Mouse (Mus musculus): Measurements from ENCODE around the gene Mrpl14.

Mrpl14 gene

DNA sequence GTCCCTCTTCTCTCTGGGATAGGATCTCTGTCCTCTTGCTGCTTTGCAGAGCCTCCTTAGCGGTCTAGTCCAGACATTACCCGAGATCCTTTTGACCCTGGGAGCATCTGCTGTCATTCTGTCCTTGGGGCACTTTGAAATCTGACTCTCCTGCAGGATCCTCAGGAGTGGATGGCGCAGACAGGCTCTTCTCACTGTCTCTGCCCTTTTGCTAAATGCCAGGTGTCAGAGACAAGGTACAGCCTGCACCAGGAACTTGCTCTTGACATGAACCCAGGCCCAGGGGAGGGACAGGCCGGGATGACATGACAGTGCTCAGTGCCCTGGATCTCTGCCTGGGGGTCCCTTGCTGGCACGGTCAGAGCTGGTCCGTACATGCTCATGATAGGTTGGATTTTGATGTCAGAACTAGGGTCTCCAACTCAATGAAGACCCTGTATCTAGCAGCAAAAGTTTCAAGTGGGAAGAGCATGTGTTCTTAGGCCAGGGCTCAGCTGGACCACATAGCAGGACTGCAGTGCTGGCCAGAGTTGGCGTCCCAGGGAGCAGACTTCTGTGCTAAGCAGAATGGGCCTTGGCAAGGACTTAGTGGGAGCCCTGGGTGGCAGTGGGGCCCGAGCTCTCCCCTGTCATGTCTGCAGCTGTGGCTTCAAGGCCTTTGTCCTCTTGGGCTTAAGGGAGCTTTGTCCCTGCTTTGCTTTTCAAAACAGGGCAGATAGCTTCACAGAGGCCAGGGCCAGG lies 42.0 kb downstream of the Mrpl14 start:
- no peak for DNase-seq

DNA sequence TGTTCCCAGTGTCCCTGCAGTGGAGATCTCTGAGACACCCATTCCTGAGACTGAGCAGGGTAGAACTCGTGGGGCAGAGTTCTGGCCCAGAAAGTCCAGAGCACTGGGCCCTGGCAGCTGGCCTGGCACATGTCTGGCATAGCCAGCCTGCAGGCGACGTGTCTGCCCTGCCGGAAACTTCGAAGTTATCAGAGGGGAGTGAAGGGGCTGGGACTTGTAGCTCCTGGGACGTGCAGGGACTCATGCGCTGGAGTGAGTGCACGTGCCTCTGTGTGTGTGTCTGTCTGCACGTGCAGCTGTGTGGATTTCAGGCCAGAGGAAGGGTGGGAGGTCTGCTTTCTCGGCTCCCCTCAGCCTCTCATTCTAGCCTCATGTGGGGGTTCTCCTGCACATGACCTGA lies 43.3 kb downstream of the Mrpl14 start:
- no peak for DNase-seq

GRCm38 (mm10) chr17:45730696-45731095 lies 44.6 kb downstream of the Mrpl14 start:
- no peak for DNase-seq

- DNase-seq: peak; percentile 92
These were observed 45.2 kb downstream of the Mrpl14 start for GRCm38 (mm10) chr17:45731172-45731864.

DNA sequence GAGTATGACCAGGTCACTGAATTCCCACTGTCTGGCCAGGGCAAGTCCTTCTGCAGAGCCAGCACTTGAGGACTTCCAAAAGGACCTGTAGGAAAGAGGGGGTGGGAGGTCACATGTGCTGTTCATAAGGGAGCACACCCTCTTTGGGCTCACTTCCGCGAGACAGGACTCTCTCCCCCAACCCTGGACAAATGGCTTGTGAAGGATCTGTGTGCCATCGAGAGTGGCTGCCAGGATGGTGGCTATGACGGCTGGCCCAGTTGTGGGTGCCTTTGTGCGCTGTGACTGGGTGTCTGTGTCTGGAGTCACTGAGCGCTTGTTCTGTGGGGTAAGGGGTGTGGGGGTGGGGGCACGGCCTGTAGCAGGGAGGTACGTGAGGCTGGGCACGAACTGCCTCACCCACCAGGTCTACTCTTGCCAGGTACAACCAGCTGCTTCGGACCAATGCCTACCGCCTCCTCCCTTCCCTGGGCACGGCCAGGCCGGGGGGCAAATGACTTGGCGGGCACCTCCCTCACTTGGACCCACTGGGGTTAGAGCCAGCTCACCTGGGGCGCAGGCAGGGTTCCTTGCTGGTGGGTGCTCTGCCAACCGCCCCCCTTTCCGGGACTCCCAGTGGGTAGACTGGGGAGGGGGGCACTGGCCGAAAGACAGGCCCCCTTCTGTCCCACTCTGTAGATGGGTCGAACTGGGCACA lies 47.1 kb downstream of the Mrpl14 start:
- peak; percentile 38 for DNase-seq

- peak; percentile 72 for DNase-seq
These were observed 47.7 kb downstream of the Mrpl14 start, which contains the start of gene 1600014C23Rik for GRCm38 (mm10) chr17:45733735-45734301. Gene 1600014C23Rik (minus strand): TSS chr17:45733844.

DNA sequence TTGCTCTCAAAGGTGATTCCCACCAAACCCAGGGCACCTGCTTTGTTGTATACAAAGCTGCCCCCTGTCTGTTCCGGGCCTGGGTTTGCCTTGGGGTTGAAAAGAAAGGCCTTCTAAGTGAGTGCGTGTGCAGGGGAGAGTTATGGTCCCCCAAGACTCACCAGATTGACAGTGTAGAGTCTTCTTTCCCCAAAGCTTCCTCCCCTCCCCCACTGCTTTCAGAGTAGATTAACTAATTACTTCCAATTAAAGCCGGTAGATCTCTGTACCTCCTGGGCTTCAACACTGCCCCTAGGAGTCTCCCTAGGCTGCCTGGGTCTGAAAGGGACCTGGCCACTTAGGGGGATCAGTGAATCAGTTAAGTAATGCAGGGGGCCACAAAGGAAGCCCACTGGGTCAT lies 48.2 kb downstream of the Mrpl14 start:
- peak; percentile 32 for DNase-seq

GRCm38 (mm10) chr17:45734881-45735280 lies 48.8 kb downstream of the Mrpl14 start:
- peak; percentile 32 for DNase-seq

DNA sequence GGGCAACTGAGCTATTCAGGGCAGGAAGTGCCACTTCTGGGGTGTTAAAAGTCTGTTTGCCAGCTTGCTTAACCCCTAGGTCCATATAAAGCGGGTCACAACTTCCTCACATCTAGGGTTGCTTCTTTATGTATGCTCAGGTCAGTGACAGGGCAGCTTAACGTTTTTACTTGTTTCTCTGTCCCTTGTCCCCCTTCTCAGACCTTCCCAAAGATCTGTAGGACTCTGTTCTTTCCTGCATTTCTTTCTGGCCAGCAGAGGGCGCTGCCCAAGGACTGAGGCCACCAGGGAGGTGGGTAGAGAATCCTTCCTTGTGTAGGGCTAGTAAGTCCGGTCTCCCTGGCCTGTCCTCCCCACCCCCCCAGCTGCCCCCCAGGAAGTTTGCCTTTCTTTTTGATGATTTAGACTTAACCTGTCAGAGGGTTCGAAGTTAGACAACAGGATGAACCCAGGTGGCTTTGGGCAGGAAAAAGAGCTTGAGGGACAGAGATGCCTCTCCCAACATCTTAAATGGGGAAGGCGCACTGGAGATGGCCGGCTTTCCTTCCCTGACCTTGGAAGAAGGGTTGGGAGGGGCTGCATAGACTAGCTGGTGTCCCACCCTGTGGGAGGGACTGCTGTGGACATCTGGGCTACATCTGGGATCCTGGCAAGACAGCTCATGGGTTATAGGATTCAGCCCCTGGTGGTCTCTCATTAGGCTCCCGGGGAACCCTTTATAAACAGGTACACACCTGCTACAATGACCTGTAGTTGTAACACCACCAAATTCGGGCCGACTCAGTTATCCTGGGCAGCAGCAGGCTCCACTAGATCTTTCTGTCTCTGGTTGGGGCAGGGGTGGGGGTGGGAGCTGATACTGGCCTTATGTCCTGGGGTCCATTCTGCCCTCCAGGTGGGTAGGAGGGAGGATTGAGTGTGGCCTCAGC lies 49.5 kb downstream of the Mrpl14 start:
- DNase-seq: peak; percentile 89

GRCm38 (mm10) chr17:45736311-45737077 lies 50.4 kb downstream of the Mrpl14 start:
- peak; percentile 90 for DNase-seq

GRCm38 (mm10) chr17:45737078-45737601 lies 51.0 kb downstream of the Mrpl14 start:
- DNase-seq: no peak

- no peak for DNase-seq
These were observed 56.4 kb downstream of the Mrpl14 start for GRCm38 (mm10) chr17:45742371-45743147.

- no peak for DNase-seq
These were observed 59.5 kb downstream of the Mrpl14 start for GRCm38 (mm10) chr17:45745629-45746028.

DNA sequence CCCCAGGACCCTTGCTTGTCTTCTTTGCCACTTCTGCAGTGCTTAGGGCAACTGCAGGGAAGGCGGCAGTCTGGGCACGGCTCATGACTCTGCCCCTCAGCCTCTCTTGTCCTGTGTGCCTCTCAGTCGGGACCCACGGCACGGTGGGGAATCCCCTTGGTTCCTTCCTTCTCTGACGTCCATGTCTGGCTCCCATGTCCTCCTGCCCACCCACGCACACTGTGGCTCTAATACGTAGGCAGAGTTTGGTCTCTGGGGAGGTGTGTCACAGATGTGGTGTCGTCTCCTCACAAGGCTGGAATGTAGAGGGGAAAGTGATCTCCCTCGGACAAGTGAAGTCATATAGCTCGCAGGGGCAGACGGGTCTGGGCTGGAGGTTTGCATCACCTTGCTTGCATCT lies 60.6 kb downstream of the Mrpl14 start:
- no peak for DNase-seq

- no peak for DNase-seq
These were observed 61.2 kb downstream of the Mrpl14 start for GRCm38 (mm10) chr17:45747293-45747692.
